Mouse (Mus musculus) forebrain, embryonic 10.5 days (tissue): ENCODE measurements around the gene Tnfsf15. TPM values are rescaled to one million over a fixed set of nuclear protein-coding genes. Genes with fewer than 3 reads are reported as not detected.

Experiments
- DNase-seq: peaks from one replicate; pipeline ENCODE4 v3.0.0-alpha.2; 2017; ENCODE audit warnings: low spot score; ENCODE audit errors: extremely low spot score
- H3K27ac ChIP-seq: fragments of 300-500 bp; sonication (generic); 2 replicates; pipeline ENCODE4 v1.5.1; 2016; ENCODE audit warnings: mild to moderate bottlenecking
- H3K27me3 ChIP-seq: fragments of 300-500 bp; sonication (generic); 2 replicates; pipeline ENCODE4 v1.6.1; 2016; ENCODE audit warnings: mild to moderate bottlenecking; ENCODE audit not compliant: poor library complexity, severe bottlenecking
- H3K36me3 ChIP-seq: fragments of 300-500 bp; sonication (generic); replicated peaks from 2 replicates; pipeline ENCODE4 v1.6.1; 2016; ENCODE audit warnings: mild to moderate bottlenecking, moderate library complexity
- H3K4me1 ChIP-seq: fragments of 300-500 bp; sonication (generic); 2 replicates; pipeline ENCODE4 v1.6.1; 2016
- H3K4me3 ChIP-seq: fragments of 300-500 bp; sonication (generic); 2 replicates; pipeline ENCODE4 v1.5.1; 2016; ENCODE audit warnings: mild to moderate bottlenecking, moderate library complexity
- H3K9me3 ChIP-seq: fragments of 300-500 bp; sonication (generic); 2 replicates; pipeline ENCODE4 v1.6.1; 2016; ENCODE audit warnings: mild to moderate bottlenecking, moderate library complexity
- WGBS: fragments of 180-500 bp; shearing (Covaris S2); methylation state at CpG from one replicate; pipeline ENCODE4 v1.1.7; 2016; 5-methylcytosine and 5-hydroxymethylcytosine counted together
- polyA plus RNA-seq: library from polyadenylated mRNA; unstranded; fragments of >200 nt; fragmentation: Nextera tagmentation; extraction: Ambion mirVana; gene quantifications from 2 replicates; pipeline ENCODE4 v1.2.1, GENCODE M21; 2016

The Tnfsf15 gene
- polyA plus RNA-seq, 1 experiment from 2014 or later = not detected

GRCm38 (mm10) chr4:63696921-63697320 lies 48.0 kb downstream of the Tnfsf15 start:
- Histone ChIP-seq H3K4me3 (no peak overlapping the region), H3K9me3 (no peaks in the 10 kb centered on the region), H3K27me3 (no peaks in the 10 kb centered on the region), H3K27ac (no peak overlapping the region), H3K36me3 (no peaks in the 10 kb centered on the region), H3K4me1 (peaks cover 10% of the 10 kb centered on the region; the same call in 1 of the 2 replicates)
- DNase-seq = no peak
- 91% methylated on average over 4 of the region's 4 CpGs for WGBS

GRCm38 (mm10) chr4:63692351-63692750 lies 52.6 kb downstream of the Tnfsf15 start:
- H3K9me3 ChIP-seq = no peaks in the 10 kb centered on the region
- no peaks in the 10 kb centered on the region for H3K36me3 ChIP-seq
- H3K4me3 ChIP-seq = no peak overlapping the region
- no peak overlapping the region for H3K27ac ChIP-seq
- no peaks in the 10 kb centered on the region for H3K4me1 ChIP-seq
- no peak for DNase-seq
- no peaks in the 10 kb centered on the region for H3K27me3 ChIP-seq

GRCm38 (mm10) chr4:63687429-63687828 lies 57.5 kb downstream of the Tnfsf15 start:
- Histone ChIP-seq H3K9me3 (no peaks in the 10 kb centered on the region), H3K36me3 (no peaks in the 10 kb centered on the region), H3K27ac (no peak overlapping the region), H3K4me1 (no peaks in the 10 kb centered on the region), H3K4me3 (no peak overlapping the region), H3K27me3 (no peaks in the 10 kb centered on the region)
- WGBS = 79% methylated on average over 8 of the region's 8 CpGs
- DNase-seq = no peak

GRCm38 (mm10) chr4:63686157-63686556 lies 58.8 kb downstream of the Tnfsf15 start:
- Histone ChIP-seq H3K36me3 (no peaks in the 10 kb centered on the region), H3K4me1 (no peaks in the 10 kb centered on the region), H3K4me3 (no peak overlapping the region), H3K27me3 (no peaks in the 10 kb centered on the region), H3K9me3 (no peaks in the 10 kb centered on the region), H3K27ac (no peak overlapping the region)
- no peak for DNase-seq

GRCm38 (mm10) chr4:63685253-63685525 lies 59.7 kb downstream of the Tnfsf15 start:
- Histone ChIP-seq H3K27ac (no peak overlapping the region), H3K36me3 (no peaks in the 10 kb centered on the region), H3K4me1 (no peaks in the 10 kb centered on the region), H3K27me3 (no peaks in the 10 kb centered on the region), H3K9me3 (no peaks in the 10 kb centered on the region), H3K4me3 (no peak overlapping the region)
- DNase-seq = no peak
- 64% methylated on average over 4 of the region's 4 CpGs for WGBS

- Histone ChIP-seq H3K27ac (no peak overlapping the region), H3K36me3 (no peaks in the 10 kb centered on the region), H3K27me3 (no peaks in the 10 kb centered on the region), H3K4me3 (no peak overlapping the region), H3K4me1 (no peaks in the 10 kb centered on the region), H3K9me3 (no peaks in the 10 kb centered on the region)
- 89% methylated on average over 10 of the region's 10 CpGs for WGBS
- no peak for DNase-seq
Measured at GRCm38 (mm10) chr4:63684412-63685252, 60.3 kb downstream of the Tnfsf15 start.

- H3K36me3 ChIP-seq = no peaks in the 10 kb centered on the region
- DNase-seq = no peak
- 95% methylated on average over 6 of the region's 6 CpGs for WGBS
- no peak overlapping the region for H3K27ac ChIP-seq
- no peaks in the 10 kb centered on the region for H3K4me1 ChIP-seq
- H3K4me3 ChIP-seq = no peak overlapping the region
- no peaks in the 10 kb centered on the region for H3K27me3 ChIP-seq
- H3K9me3 ChIP-seq = no peaks in the 10 kb centered on the region
Measured at GRCm38 (mm10) chr4:63683716-63684115, 61.2 kb downstream of the Tnfsf15 start.

GRCm38 (mm10) chr4:63683056-63683455 lies 61.9 kb downstream of the Tnfsf15 start:
- no peak for DNase-seq
- H3K9me3 ChIP-seq = no peaks in the 10 kb centered on the region

GRCm38 (mm10) chr4:63682441-63682840 lies 62.5 kb downstream of the Tnfsf15 start:
- DNase-seq = no peak
- H3K4me1 ChIP-seq = no peaks in the 10 kb centered on the region
- H3K27me3 ChIP-seq = no peaks in the 10 kb centered on the region
- H3K36me3 ChIP-seq = no peaks in the 10 kb centered on the region
- no peak overlapping the region for H3K4me3 ChIP-seq
- WGBS = 86% methylated on average over 2 of the region's 2 CpGs
- no peaks in the 10 kb centered on the region for H3K9me3 ChIP-seq
- H3K27ac ChIP-seq = no peak overlapping the region

More at GRCm38 (mm10) chr4:63683056-63683455, 61.9 kb downstream of the Tnfsf15 start:
- Histone ChIP-seq H3K4me1 (no peaks in the 10 kb centered on the region), H3K36me3 (no peaks in the 10 kb centered on the region), H3K27ac (no peak overlapping the region), H3K27me3 (no peaks in the 10 kb centered on the region), H3K4me3 (no peak overlapping the region)
- 91% methylated on average over 11 of the region's 11 CpGs for WGBS

GRCm38 (mm10) chr4:63681557-63681956 lies 63.4 kb downstream of the Tnfsf15 start:
- no peaks in the 10 kb centered on the region for H3K9me3 ChIP-seq
- no peaks in the 10 kb centered on the region for H3K36me3 ChIP-seq
- H3K4me3 ChIP-seq = no peak overlapping the region
- H3K27ac ChIP-seq = no peak overlapping the region
- WGBS = 89% methylated on average over 3 of the region's 3 CpGs
- no peaks in the 10 kb centered on the region for H3K27me3 ChIP-seq
- no peaks in the 10 kb centered on the region for H3K4me1 ChIP-seq
- no peak for DNase-seq

Other genes with a start within 250 kb of the Tnfsf15 start
- gene Whrn, start 249.1 kb downstream of the Tnfsf15 start, polyA plus RNA-seq = 4.6 and 5.1 TPM in 2 replicates
- 234 and 239 TPM in 2 replicates for gene Atp6v1g1, start 200.3 kb downstream of the Tnfsf15 start, polyA plus RNA-seq
- 9.1 and 9.5 TPM in 2 replicates for gene Tmem268, start 186.3 kb downstream of the Tnfsf15 start, polyA plus RNA-seq
- gene Gm11213, start 139.9 kb downstream of the Tnfsf15 start, polyA plus RNA-seq = not detected in 2 replicates
- not detected in 2 replicates for gene Tex48, start 122.7 kb downstream of the Tnfsf15 start, polyA plus RNA-seq
- gene Gm11214, start 81.7 kb downstream of the Tnfsf15 start, polyA plus RNA-seq = not detected in 2 replicates
- not detected in 2 replicates for gene Tnfsf8, start 116.2 kb upstream of the Tnfsf15 start, polyA plus RNA-seq